Mouse (Mus musculus): ENCODE data around the gene Dad1. TPM values are rescaled to one million over a fixed set of nuclear protein-coding genes. Genes with fewer than 3 reads are reported as not detected.

The Dad1 gene
- polyA plus RNA-seq, 1 experiment from 2014 or later: 256 TPM

DNA sequence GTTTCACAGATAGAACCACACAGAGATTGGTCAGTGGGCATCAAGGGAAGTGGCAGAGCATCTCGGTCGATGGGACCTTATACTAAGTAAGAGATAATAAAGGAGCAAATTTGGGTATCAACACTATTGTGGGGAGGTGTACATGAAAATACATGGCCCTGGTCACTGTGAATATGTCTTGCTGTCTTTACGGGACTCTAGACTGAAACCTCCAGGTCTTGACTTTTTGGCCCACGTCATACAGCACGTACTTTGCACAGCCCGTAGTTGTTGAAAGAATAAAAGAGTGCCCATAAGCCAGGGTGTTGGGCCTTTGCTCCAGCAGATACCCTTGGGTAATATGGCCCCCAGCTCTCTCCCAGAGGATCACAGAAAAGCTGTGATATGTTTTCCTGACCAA is 32.3 kb downstream of the Dad1 start:
- Histone ChIP-seq H3K4me3 (ENCODE audit: low read depth, low read length) (no peak overlapping the region), H3K9ac (replicated peaks; ENCODE audit: low read length) (no peak overlapping the region), H3K9me3 (replicated peaks; ENCODE audit: control insufficient read depth, low read length) (no peaks in the 10 kb centered on the region), H3K27ac (replicated peaks; ENCODE audit: low read depth, low read length) (no peak overlapping the region), H3K4me2 (ENCODE audit: low read depth, low read length) (no peak overlapping the region), H3K27me3 (ENCODE audit: control insufficient read depth, insufficient read depth, low read length) (no peaks in the 10 kb centered on the region), H3K4me1 (ENCODE audit: control insufficient read depth, insufficient read depth, low read length) (peaks cover 4% of the 10 kb centered on the region; the same call in 1 of the 2 replicates), H3K36me3 (replicated peaks; ENCODE audit: control insufficient read depth, insufficient read depth, low read depth, low read length) (no peaks in the 10 kb centered on the region)
- 96% methylated on average over 6 of the region's 6 CpGs for WGBS
- DNase-seq (ENCODE audit: low spot score) (no peak), ATAC-seq (replicated peaks; ENCODE audit: insufficient number of reproducible peaks, low FRiP score, low TSS enrichment, low read depth) (no peak)

DNA sequence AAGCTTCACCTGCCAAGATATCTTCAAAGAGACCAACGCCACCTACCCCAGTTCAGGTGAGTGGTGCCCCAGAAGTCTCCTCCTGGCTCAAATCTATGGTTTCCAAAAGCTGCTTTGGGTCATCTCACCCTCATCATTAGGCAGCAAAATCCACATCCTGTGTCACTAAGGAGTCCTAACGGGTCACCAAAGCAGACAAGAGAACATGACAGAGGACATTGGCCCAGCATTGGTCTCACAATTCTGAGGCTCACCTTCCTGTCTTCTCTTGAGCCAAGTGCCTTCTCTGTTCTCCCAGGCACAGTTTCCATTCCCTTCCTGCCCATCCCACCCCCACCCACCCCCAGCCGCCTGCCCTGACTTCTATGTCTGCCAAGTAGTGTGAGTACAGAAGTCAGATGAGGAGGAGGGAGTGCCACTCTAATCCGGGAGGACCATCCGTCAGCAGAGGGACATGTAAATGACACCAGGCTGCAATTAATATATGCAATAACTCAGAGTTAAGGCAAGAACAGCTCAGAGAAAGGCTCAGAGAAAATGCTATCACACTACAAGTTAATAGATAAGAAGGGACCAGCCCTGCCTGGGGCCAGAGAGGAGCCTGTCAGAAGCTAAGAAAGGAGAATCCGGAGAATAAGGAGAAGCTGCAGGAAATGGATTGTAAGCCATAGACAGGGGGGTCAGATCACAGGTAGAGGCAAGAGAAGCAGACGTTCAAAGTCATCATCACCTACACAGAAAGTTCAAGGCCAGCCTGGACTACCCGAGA is 33.0 kb downstream of the Dad1 start:
- 85% methylated on average over 8 of the region's 8 CpGs for WGBS
- no peaks in the 10 kb centered on the region for H3K36me3 ChIP-seq (replicated peaks; ENCODE audit: control insufficient read depth, insufficient read depth, low read depth, low read length)
- H3K27me3 ChIP-seq (ENCODE audit: control insufficient read depth, insufficient read depth, low read length): no peaks in the 10 kb centered on the region
- peaks cover 4% of the 10 kb centered on the region; the same call in 1 of the 2 replicates for H3K4me1 ChIP-seq (ENCODE audit: control insufficient read depth, insufficient read depth, low read length)
- no peak overlapping the region for H3K4me2 ChIP-seq (ENCODE audit: low read depth, low read length)
- H3K27ac ChIP-seq (replicated peaks; ENCODE audit: low read depth, low read length): no peak overlapping the region
- DNase-seq (ENCODE audit: low spot score) (no peak), ATAC-seq (replicated peaks; ENCODE audit: insufficient number of reproducible peaks, low FRiP score, low TSS enrichment, low read depth) (no peak)
- no peak overlapping the region for H3K4me3 ChIP-seq (ENCODE audit: low read depth, low read length)
- H3K9ac ChIP-seq (replicated peaks; ENCODE audit: low read length): no peak overlapping the region
- H3K9me3 ChIP-seq (replicated peaks; ENCODE audit: control insufficient read depth, low read length): no peaks in the 10 kb centered on the region

DNA sequence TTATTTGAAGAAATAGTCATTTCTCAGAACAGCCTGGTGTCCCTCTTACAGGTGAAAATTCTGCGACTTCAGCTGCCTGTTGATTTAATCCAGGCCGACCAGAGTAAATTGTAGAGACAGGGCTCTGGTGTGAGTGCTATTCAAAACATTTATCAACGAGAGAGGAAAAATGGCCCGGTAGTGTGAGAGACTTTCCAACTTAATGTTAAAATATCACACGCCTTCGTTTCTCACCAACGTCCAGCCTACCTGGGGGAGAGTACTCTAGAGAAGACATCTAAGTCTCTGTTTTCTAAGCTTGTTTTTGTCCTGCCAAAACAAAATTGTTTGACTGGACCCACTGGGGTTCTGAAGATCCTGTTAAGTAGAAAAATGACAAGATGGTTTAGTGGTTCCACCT is 34.1 kb downstream of the Dad1 start:
- H3K9ac ChIP-seq (replicated peaks; ENCODE audit: low read length): no peak overlapping the region
- no peaks in the 10 kb centered on the region for H3K27me3 ChIP-seq (ENCODE audit: control insufficient read depth, insufficient read depth, low read length)
- WGBS: 76% methylated on average over 7 of the region's 7 CpGs
- ATAC-seq (replicated peaks; ENCODE audit: insufficient number of reproducible peaks, low FRiP score, low TSS enrichment, low read depth): no peak
- H3K36me3 ChIP-seq (replicated peaks; ENCODE audit: control insufficient read depth, insufficient read depth, low read depth, low read length): no peaks in the 10 kb centered on the region
- no peak for DNase-seq (ENCODE audit: low spot score)
- H3K4me2 ChIP-seq (ENCODE audit: low read depth, low read length): no peak overlapping the region
- H3K4me3 ChIP-seq (ENCODE audit: low read depth, low read length): no peak overlapping the region
- no peak overlapping the region for H3K27ac ChIP-seq (replicated peaks; ENCODE audit: low read depth, low read length)
- peaks cover 4% of the 10 kb centered on the region; the same call in 1 of the 2 replicates for H3K4me1 ChIP-seq (ENCODE audit: control insufficient read depth, insufficient read depth, low read length)
- H3K9me3 ChIP-seq (replicated peaks; ENCODE audit: control insufficient read depth, low read length): no peaks in the 10 kb centered on the region

DNA sequence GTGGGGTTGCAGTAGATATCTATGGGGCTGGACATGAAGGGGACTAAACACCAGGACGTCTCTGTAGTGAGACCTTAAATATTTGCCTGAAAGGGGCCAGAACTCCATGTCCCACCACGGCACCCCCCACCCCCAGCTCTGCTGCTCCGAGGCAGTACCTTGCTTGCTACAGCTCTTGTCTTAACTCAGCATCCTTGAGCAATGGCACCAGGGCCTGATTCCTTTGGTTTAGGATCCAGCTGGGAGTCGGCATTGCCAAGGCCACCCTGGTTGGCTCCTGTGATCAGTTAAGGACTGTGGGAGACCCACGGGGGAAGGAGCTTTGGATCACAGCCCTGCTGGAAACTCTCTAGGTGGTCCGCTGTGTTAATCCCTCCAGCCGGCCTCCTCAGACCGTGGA is 34.6 kb downstream of the Dad1 start:
- H3K36me3 ChIP-seq (replicated peaks; ENCODE audit: control insufficient read depth, insufficient read depth, low read depth, low read length): no peaks in the 10 kb centered on the region
- H3K27ac ChIP-seq (replicated peaks; ENCODE audit: low read depth, low read length): no peak overlapping the region
- no peak overlapping the region for H3K9ac ChIP-seq (replicated peaks; ENCODE audit: low read length)
- H3K4me3 ChIP-seq (ENCODE audit: low read depth, low read length): no peak overlapping the region
- DNase-seq (ENCODE audit: low spot score) (no peak), ATAC-seq (replicated peaks; ENCODE audit: insufficient number of reproducible peaks, low FRiP score, low TSS enrichment, low read depth) (no peak)
- no peaks in the 10 kb centered on the region for H3K9me3 ChIP-seq (replicated peaks; ENCODE audit: control insufficient read depth, low read length)
- no peak overlapping the region for H3K4me2 ChIP-seq (ENCODE audit: low read depth, low read length)
- peaks cover 4% of the 10 kb centered on the region; the same call in 1 of the 2 replicates for H3K4me1 ChIP-seq (ENCODE audit: control insufficient read depth, insufficient read depth, low read length)
- H3K27me3 ChIP-seq (ENCODE audit: control insufficient read depth, insufficient read depth, low read length): no peaks in the 10 kb centered on the region
- whole genome bisulfite sequencing: 49% methylated on average over 8 of the region's 8 CpGs

DNA sequence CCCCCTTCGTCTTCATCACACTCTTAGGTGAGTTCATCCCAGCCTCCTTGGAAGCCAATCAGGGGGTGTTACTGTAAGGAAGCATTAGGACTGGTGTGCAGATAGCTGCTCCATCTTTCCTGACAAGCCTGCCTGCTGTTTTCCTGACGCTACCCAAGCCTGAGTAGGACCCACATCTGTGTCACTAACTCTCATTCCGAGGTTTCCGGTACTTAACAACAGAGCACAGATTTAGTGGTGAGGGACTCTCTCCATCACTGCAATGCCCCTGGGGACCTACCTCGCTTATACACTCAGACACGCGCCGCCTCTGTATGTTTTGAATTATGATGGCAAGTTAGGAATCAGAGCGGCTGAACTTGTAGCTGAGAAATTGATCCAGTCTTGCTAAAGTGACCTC is 35.2 kb downstream of the Dad1 start:
- Histone ChIP-seq H3K4me2 (ENCODE audit: low read depth, low read length) (no peak overlapping the region), H3K27ac (replicated peaks; ENCODE audit: low read depth, low read length) (no peak overlapping the region), H3K27me3 (ENCODE audit: control insufficient read depth, insufficient read depth, low read length) (no peaks in the 10 kb centered on the region), H3K4me1 (ENCODE audit: control insufficient read depth, insufficient read depth, low read length) (peaks cover 4% of the 10 kb centered on the region; the same call in 1 of the 2 replicates), H3K4me3 (ENCODE audit: low read depth, low read length) (no peak overlapping the region), H3K9ac (replicated peaks; ENCODE audit: low read length) (no peak overlapping the region), H3K36me3 (replicated peaks; ENCODE audit: control insufficient read depth, insufficient read depth, low read depth, low read length) (no peaks in the 10 kb centered on the region), H3K9me3 (replicated peaks; ENCODE audit: control insufficient read depth, low read length) (no peaks in the 10 kb centered on the region)
- WGBS: 40% methylated on average over 9 of the region's 9 CpGs
- ATAC-seq (replicated peaks; ENCODE audit: insufficient number of reproducible peaks, low FRiP score, low TSS enrichment, low read depth): no peak
- DNase-seq (ENCODE audit: low spot score): peak; percentile 71

DNA sequence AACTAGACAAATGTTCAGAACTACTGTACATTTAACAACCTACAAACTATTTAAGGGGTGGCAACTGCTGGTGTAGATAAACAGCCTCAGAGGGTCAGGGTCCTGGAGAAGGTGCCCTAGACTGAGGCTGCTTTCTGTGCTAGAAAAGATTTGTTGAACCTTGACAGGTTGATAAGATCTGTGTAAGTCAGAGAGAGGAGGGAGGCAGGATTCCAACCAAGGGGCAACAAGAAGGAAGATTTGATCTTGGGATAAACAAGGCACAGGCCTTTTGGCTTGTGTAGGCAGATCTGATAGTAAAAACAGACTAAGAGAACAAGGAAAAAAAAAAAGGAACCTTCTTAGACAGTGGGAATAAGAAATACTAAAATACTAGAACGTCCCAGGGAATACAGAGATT is 35.7 kb downstream of the Dad1 start:
- ATAC-seq (replicated peaks; ENCODE audit: insufficient number of reproducible peaks, low FRiP score, low TSS enrichment, low read depth) (no peak), DNase-seq (ENCODE audit: low spot score) (no peak)
- Histone ChIP-seq H3K27ac (replicated peaks; ENCODE audit: low read depth, low read length) (no peak overlapping the region), H3K4me3 (ENCODE audit: low read depth, low read length) (no peak overlapping the region), H3K27me3 (ENCODE audit: control insufficient read depth, insufficient read depth, low read length) (no peaks in the 10 kb centered on the region), H3K9me3 (replicated peaks; ENCODE audit: control insufficient read depth, low read length) (no peaks in the 10 kb centered on the region), H3K36me3 (replicated peaks; ENCODE audit: control insufficient read depth, insufficient read depth, low read depth, low read length) (no peaks in the 10 kb centered on the region), H3K4me1 (ENCODE audit: control insufficient read depth, insufficient read depth, low read length) (peaks cover 4% of the 10 kb centered on the region; the same call in 1 of the 2 replicates), H3K9ac (replicated peaks; ENCODE audit: low read length) (no peak overlapping the region), H3K4me2 (ENCODE audit: low read depth, low read length) (no peak overlapping the region)
- WGBS: 81% methylated on average over 1 of the region's 1 CpGs

DNA sequence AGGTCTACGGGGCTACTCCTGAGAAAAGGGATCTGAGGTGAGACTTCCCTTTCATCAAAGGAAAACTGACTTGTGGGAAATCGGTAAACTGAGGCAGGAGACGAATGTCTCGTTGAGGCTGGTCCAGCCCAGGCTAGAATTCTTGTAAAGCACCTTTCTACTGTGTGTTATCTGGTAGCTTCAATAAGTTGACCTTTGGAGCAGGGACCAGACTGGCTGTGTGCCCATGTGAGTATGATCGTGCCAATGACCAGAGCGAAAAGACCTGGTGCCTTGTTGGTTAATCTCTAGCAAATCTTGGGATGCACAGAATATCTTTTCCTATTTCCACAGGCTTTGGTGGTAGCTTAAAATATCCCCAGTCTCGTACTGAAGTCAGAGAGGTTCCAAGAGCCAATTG is 37.8 kb downstream of the Dad1 start:
- H3K27me3 ChIP-seq (ENCODE audit: control insufficient read depth, insufficient read depth, low read length): no peaks in the 10 kb centered on the region
- no peak overlapping the region for H3K4me2 ChIP-seq (ENCODE audit: low read depth, low read length)
- no peak overlapping the region for H3K4me3 ChIP-seq (ENCODE audit: low read depth, low read length)
- no peaks in the 10 kb centered on the region for H3K36me3 ChIP-seq (replicated peaks; ENCODE audit: control insufficient read depth, insufficient read depth, low read depth, low read length)
- H3K27ac ChIP-seq (replicated peaks; ENCODE audit: low read depth, low read length): no peak overlapping the region
- peaks cover 4% of the 10 kb centered on the region; the same call in 1 of the 2 replicates for H3K4me1 ChIP-seq (ENCODE audit: control insufficient read depth, insufficient read depth, low read length)
- ATAC-seq (replicated peaks; ENCODE audit: insufficient number of reproducible peaks, low FRiP score, low TSS enrichment, low read depth) (no peak), DNase-seq (ENCODE audit: low spot score) (no peak)
- H3K9me3 ChIP-seq (replicated peaks; ENCODE audit: control insufficient read depth, low read length): no peaks in the 10 kb centered on the region
- 84% methylated on average over 7 of the region's 7 CpGs for WGBS
- no peak overlapping the region for H3K9ac ChIP-seq (replicated peaks; ENCODE audit: low read length)

DNA sequence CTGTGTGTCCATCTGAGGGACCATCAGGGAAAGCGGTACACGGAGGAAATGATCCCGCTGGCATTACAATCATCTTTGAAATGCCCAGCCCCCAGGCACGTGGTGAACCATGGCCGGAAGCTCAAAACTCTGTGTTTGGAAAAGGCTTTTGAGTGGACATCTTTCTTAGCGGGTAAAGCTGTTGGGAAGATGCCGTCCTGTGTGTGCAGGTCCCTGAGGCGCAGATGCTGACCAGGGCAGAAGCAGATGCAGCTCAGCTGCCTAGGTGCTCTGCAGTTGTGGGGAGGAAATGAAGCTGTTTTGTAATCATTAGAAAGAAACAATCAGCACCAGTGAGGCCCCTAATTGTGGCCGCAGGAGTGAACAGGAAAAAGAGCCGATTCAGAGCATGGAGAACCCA is 39.0 kb downstream of the Dad1 start:
- H3K27ac ChIP-seq (replicated peaks; ENCODE audit: low read depth, low read length): no peak overlapping the region
- WGBS: 59% methylated on average over 10 of the region's 10 CpGs
- DNase-seq (ENCODE audit: low spot score): no peak
- H3K9ac ChIP-seq (replicated peaks; ENCODE audit: low read length): no peak overlapping the region
- H3K4me2 ChIP-seq (ENCODE audit: low read depth, low read length): no peak overlapping the region
- ATAC-seq (replicated peaks; ENCODE audit: insufficient number of reproducible peaks, low FRiP score, low TSS enrichment, low read depth): no peak
- no peaks in the 10 kb centered on the region for H3K9me3 ChIP-seq (replicated peaks; ENCODE audit: control insufficient read depth, low read length)
- no peak overlapping the region for H3K4me3 ChIP-seq (ENCODE audit: low read depth, low read length)
- H3K36me3 ChIP-seq (replicated peaks; ENCODE audit: control insufficient read depth, insufficient read depth, low read depth, low read length): no peaks in the 10 kb centered on the region
- peaks cover 4% of the 10 kb centered on the region; the same call in 1 of the 2 replicates for H3K4me1 ChIP-seq (ENCODE audit: control insufficient read depth, insufficient read depth, low read length)
- H3K27me3 ChIP-seq (ENCODE audit: control insufficient read depth, insufficient read depth, low read length): no peaks in the 10 kb centered on the region

Measured in embryonic facial prominence, embryonic 11.5 days (tissue).